Mouse (Mus musculus): ENCODE results near the gene Nek1. TPM values are rescaled to one million over a fixed set of nuclear protein-coding genes. Genes with fewer than 3 reads are reported as not detected.

Gene Nek1
- polyA plus RNA-seq, 1 experiment, result 8.0 TPM

- WGBS, result 49% methylated on average over 12 of the region's 12 CpGs
These were observed 184.9 kb downstream of the Nek1 start for GRCm38 (mm10) chr8:61177680-61178593.

GRCm38 (mm10) chr8:61178594-61179140, 185.7 kb downstream of the Nek1 start:
- no peak overlapping the region for H3K27ac ChIP-seq (ENCODE audit: control insufficient read depth, insufficient read depth, low read length)
- no peak overlapping the region for H3K4me3 ChIP-seq (ENCODE audit: control insufficient read depth, insufficient read depth, low read length)
- DNase-seq, result no peak
- no peaks in the 10 kb centered on the region for H3K27me3 ChIP-seq (ENCODE audit: control insufficient read depth, insufficient read depth, low read length)
- no peaks in the 10 kb centered on the region for H3K36me3 ChIP-seq (ENCODE audit: control insufficient read depth, insufficient read depth, low read length)
- TF ChIP-seq POLR2A (IDR thresholded peaks at IDR 0.05; ENCODE audit: control insufficient read depth, extremely low read depth, insufficient read depth, low read length, poor library complexity), result no peak
- TF ChIP-seq CTCF (IDR thresholded peaks at IDR 0.05; ENCODE audit: borderline replicate concordance, control insufficient read depth, extremely low read depth, insufficient read depth, low read length, poor library complexity), result no peak
- H3K4me1 ChIP-seq (replicated peaks; ENCODE audit: control insufficient read depth, insufficient read depth, low read length), result no peaks in the 10 kb centered on the region; the same call in 1 of the 2 replicates
- WGBS, result 95% methylated on average over 11 of the region's 11 CpGs

More at GRCm38 (mm10) chr8:61177680-61178593, 184.9 kb downstream of the Nek1 start:
- no peak for TF ChIP-seq CTCF (IDR thresholded peaks at IDR 0.05; ENCODE audit: borderline replicate concordance, control insufficient read depth, extremely low read depth, insufficient read depth, low read length, poor library complexity)
- TF ChIP-seq POLR2A (IDR thresholded peaks at IDR 0.05; ENCODE audit: control insufficient read depth, extremely low read depth, insufficient read depth, low read length, poor library complexity), result no peak
- Histone ChIP-seq H3K36me3 (ENCODE audit: control insufficient read depth, insufficient read depth, low read length) (no peaks in the 10 kb centered on the region), H3K4me1 (replicated peaks; ENCODE audit: control insufficient read depth, insufficient read depth, low read length) (no peaks in the 10 kb centered on the region; the same call in 1 of the 2 replicates), H3K27me3 (ENCODE audit: control insufficient read depth, insufficient read depth, low read length) (no peaks in the 10 kb centered on the region), H3K27ac (ENCODE audit: control insufficient read depth, insufficient read depth, low read length) (no peak overlapping the region), H3K4me3 (ENCODE audit: control insufficient read depth, insufficient read depth, low read length) (no peak overlapping the region)
- no peak for DNase-seq

Other genes starting within 250 kb of the Nek1 start
- 10.3 and 14.2 TPM in 2 replicates for gene Hpf1, start 102.8 kb upstream of the Nek1 start, polyA plus RNA-seq (2012; rRNA removed)
- gene Clcn3, start 9.9 kb upstream of the Nek1 start, polyA plus RNA-seq (2012; rRNA removed), result 16.3 and 17.2 TPM in 2 replicates
- 7.6 and 9.4 TPM in 2 replicates for gene Sh3rf1, start 230.7 kb downstream of the Nek1 start, polyA plus RNA-seq (2012; rRNA removed)